Mouse (Mus musculus) cerebellum, adult 8-10 months (tissue): ENCODE results near the gene Pxmp4.

Source experiments
- DNase-seq: peaks from one replicate; pipeline ENCODE4 v3.0.0; 2022

Gene Pxmp4

DNA sequence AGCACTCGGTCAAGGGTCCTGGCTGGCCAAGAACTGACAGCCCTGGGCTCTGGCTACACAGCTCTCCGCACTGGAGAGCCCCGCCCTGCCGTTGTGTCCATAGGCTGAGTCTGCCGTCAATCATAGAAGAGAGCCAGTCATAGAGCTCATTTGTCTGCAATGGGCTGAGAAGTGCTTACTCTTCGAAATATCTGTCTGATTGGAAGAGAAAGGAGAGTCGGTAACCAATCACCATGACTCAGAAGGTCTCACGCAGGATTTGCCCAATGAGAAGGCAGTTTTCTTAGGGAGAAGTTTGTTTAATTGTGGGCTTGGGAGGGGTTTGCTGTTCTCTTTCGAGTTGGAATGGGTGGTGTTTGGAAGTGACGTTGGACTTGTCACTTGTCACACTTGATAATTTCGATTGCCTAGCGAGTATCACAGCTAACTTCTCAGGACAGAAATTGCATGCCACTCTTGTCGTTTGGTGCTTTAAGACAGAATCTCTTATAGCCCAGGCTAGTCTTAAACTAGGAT is at the start of gene Pxmp4:
Gene Pxmp4 (minus strand): TSS at position 71 of the 516 bp plus-strand sequence.
- DNase-seq, result peak; percentile 99

DNA sequence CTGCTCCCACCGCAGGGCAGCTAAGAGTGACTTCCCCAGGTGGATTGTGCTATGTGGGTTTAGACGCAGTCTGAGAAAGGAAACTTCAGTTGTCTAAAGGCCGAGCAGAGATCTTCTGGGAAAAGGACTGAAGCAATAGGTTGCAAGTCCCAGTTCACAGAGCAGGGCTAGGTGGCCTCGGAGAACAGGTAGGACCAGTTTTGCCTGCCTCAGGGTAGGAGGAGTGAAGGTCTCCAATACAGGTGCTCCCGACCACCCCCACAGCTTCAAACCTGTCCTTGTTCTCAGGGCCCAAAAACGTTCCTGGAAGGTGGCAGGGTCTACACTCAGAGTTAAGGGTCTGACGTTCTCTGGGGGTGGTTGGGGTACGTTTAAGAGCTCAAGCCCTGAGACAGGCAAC is 47.9 kb upstream of the Pxmp4 start, which contains the start of gene Chmp4b:
Gene Chmp4b (plus strand): TSS at position 343 of the 400 bp plus-strand sequence.
- no peak for DNase-seq

DNA sequence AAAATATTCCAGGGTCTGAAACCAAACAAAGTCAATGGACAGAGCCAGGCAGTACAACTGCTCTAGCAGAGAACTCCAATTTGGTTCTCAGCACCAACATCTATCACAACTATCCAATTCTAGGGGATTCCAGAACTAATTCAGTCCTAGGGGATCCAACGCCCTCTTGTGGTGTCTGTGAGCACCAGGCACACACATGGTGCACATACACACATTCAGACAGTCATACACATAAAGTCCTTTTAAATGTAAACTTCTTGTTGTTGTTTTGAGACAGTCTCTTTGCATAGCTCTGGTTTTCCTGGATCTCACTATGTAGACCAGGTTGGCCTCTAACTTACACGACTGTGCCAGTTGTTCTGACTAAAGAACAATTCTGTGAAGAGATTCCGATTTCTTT is 46.9 kb upstream of the Pxmp4 start:
- DNase-seq, result no peak

DNA sequence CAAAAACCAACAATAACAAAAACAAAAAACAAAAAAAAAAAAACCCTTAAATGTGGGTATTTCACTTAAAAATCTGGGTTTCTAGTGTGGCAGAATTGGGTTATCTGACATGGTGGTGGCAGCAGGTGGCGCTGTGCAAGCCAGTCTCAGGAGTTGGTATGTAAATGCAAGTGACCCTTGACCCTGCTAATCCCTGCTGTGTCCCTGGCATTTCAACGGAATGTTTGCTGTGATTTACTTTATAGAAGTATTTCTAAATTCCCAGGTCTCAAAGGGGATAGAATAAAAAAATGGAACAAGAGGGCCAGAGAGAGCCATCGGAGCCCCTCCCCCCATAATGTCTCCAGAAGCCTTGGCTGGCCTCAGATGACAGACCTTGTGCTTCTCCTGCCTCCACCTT is 44.6 kb upstream of the Pxmp4 start:
- no peak for DNase-seq

DNA sequence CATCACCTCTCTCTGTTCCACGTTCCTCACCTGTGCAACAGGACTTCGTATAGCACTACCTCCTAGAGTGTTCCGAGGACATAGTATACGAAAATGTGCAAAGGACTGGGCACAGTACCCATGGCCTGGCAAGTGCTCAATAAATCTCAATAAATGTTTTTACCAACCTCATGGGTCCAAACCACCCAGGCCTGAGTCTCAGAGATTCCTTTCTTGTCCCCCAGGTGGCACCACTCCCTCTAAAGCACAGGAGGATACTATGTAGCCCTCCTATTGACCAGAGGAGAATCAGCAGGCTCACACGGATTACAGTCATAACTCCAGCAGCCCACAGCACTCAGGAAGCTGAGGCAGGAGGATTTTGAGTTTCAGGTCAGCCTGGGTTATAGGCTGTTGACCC is 43.1 kb upstream of the Pxmp4 start:
- no peak for DNase-seq

DNA sequence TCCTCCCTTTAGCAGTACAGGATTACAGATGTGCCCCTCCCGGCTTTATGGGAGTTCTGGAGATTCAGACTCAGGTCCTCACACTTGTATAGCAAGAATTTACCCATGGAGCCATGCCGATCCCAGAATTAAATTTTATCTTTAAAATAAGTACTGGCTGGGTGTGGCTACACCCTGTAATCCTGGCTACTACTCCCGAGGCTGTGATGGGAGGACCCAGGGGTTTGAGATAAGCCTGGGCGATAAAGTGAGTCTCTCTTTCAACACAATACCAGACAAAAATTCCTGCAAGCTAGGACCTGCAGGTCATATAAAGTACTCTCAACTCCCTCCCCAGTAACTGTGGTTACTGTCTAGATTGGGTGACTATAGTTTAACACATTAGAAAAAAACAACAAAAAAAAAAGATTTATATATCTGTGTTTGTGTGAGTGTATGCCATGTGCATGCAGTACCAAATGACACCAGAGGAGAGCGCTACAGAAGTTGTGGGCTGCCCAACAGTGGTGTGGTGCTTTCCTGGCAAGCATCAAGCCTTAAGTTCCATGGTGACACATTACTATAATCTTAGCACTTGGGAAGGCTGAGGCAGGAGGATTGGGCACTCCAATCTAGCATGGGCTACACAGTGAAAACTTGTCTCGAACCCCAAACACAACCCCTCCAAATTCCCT is 39.3 kb upstream of the Pxmp4 start:
- no peak for DNase-seq

DNA sequence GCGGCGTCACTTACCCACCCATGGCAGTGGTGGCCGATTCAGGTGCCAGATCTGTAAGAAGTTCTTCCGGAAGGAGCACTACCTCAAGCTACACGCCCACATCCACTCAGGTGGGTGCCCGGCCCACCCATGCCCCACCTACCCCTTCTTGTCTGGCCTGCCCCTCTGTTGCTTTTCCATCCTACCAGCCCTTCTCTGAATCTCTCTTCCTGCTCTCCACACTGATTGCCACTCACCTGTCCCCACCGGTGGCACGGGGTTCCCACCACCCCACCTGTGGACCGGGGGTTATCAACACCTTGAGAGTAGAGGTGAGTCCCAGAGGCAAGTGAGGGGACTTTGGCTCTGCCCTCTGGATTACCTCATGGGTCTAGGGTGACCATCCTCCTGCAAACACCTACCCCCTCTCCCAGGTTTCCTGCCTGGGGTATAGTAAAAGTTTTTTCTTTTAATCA is 38.5 kb upstream of the Pxmp4 start:
- no peak for DNase-seq

DNA sequence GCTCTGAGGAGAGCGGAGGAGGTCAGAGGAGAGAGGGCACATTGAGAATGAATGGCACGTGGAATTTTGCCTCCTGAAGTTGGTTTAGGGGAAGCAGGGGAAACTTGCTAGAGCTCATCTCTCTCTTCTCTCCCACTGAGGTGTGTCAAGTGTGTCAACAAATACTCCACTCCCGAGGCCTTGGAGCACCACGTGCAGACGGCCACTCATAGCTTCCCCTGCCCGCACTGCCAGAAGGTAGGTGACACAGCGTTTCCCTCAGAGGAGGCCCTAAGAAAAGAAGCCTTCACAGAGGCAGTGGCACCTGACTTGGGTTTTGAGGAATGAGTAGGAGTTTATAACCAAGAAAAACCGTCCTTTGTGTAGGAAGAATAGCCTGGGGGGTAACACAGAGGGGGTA is 37.7 kb upstream of the Pxmp4 start:
- no peak for DNase-seq

DNA sequence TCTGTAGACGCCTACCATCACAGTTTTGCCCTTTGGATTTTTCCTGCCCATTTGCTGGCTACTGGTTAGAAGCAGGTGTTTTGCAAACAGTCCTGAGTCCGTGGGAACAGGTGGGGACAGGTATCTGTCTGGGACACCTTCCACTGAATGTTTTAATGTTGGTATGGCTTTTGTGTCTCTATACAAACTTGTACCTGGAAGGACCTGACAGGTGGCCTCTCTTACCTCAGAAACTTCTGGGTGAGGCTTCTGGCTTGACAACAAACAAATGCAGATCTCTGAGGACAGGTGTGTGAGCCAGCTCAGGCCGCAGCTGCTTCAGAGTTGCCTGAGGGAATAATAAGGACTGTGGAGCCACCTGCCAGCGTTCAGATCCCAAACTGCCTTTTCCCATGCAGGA is 35.6 kb upstream of the Pxmp4 start:
- DNase-seq, result no peak

DNA sequence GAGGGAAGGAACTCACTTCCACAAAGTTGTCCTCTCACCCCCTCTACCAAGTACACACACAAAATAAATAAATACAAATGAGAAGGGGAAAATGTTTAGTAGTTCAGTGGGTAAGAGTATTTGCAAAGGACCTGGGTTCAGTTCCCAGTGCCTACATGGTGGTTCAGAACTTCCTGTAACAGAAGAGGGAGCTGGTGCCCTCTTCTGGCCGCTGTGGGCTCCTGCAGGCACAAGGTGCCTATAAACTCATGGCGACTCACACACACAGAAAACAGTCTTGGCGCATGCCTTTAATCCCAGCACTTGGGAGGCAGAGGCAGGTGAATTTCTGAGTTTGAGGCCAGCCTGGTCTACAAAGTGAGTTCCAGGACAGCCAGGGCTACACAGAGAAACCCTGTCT is 35.0 kb upstream of the Pxmp4 start:
- no peak for DNase-seq

DNA sequence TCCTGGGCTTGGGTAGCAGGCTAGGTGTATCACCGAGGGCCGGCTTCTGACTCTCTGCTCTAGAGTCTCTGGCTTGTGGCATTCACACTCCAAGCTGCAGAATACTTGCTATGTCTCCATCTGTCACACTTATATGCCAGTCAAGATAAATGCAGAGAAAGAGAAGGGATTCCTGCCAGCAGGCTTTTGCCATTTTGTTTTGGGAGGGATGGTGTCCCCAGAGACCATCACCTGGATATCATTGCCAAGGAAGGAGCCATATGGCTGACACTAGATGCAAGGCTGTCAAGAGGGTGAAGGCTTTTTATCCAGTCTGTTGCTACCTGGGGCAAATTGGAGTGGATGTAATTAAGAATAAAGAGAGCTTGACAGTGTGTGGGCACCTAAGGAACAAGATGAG is 32.3 kb upstream of the Pxmp4 start:
- DNase-seq, result no peak

DNA sequence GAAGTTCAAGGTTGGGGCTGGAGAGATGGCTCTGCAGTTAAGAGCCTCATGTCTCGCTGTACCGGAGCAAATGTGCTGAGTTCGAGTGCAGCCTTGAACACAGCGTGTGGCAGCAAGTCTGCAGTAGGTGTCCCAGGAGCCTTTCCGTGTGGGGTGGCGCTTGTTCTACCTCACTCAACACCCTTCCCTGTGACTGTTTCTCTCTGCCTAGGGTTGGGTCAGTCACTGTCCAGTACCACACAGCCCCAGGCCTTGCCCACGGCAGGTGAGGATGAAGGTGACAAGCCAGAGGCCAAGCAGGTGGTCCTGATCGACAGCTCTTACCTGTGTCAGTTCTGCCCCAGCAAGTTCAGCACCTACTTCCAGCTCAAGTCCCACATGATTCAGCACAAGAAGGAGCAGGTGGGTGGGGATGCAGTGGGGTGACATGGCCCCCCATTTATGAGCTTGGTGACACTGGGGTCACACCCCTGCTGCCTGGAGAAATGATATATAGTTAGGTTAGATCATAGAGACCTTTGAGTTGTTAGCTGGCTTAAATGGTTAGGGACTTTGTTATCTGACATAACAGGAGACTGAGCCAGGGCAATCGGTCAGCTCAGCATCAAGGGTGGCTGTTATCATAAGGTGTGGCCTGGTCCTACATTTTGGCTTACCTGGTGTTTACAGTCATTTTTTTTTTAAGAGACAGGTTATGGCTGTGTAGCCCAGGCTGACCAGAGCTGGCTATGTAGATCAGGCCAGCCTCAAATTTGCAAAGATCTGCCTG is 30.6 kb upstream of the Pxmp4 start:
- no peak for DNase-seq

DNA sequence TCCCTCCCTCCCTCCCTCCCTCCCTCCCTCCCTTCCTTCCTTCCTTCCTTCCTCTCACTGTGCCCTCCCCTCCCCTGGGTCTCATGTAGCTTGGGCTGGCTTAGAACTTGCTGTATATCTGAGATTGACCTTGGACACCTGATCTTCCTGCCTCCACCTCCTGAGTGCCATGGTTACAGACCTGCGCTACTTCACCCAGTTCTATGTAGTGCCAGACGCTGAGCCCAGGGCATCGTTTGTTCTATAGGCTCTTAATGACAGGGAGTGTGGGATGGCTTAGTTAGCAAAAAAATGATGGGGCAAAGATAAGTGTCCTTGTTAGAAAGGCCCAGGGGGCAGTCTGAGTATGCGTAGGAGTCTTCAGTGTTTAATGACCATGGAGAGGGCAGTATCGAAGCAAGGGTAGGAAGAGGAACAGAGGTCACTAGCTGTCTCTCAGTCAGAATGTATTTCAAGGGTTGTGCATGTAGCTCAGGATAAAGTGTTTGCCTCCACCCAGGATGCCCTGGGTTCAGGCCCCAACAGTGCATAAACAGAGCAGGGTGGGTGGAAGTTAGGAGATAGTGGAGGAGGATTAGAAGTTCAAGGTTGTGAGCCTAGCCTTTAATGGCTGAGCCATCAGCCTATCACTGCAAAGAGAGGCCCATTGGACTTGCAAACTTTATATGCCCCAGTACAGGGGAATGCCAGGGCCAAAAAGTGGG is 29.7 kb upstream of the Pxmp4 start:
- no peak for DNase-seq

DNA sequence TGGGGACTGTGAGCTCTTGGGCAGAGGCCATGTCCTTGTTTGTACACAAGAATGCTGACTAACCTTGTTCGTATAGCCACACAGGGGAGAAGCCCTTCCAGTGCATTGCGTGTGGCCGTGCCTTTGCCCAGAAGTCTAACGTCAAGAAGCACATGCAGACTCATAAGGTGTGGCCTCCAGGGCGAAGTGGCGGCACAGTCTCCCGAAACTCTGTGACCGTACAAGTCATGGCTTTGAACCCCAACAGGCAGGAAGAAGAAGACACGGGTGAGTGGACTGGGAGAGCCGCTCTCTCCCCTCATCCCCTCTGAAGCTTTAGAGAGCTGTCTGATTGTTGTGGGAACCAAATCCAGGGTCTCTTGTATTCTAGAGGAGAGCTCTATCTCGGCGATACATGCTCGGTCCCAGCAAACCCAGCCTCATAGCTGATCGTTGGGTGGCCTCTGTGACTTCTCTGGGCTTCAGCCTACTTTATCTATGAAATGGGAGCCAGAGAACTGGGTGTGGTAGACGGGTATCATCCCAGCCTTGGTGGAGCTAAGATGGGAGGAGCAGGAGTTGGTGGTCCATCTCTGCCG is 28.8 kb upstream of the Pxmp4 start:
- DNase-seq, result no peak

DNA sequence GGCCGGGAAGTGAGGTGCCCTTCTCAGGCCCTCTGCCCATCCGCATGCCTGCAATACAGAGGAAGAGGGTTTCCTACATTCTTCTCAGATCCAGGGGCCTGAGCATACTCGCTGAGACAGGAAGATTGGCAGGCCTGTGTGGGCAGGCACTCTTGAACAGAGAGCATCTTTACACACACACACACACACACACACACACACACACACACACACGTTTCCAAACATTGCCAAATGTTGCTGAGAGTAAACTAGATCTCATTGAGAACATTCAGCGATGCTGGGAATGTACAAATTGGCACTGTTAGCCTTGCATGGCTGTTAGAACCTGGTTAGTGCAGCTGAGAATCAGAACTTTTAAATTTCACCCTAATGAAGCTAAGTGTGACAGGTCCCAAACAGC is 27.0 kb upstream of the Pxmp4 start:
- no peak for DNase-seq

DNA sequence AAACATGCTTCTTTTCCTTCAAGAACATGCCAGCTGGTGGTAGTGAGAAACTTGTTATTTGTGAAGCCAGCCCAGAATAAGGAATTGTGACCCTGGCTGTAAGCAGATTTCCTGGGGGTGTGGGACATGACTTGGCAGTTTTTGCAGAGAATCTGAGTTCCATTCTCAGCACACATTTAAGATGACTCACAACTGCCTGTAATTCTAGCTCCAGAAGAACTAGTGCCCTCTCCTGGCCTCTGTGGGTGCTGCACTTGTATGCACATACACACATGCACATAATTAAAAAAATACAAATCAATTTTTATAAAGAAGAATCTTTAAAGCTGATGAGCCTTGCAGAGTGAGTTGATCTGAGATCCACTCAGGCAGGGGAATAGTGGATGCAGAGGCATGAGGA is 20.6 kb upstream of the Pxmp4 start:
- no peak for DNase-seq

DNA sequence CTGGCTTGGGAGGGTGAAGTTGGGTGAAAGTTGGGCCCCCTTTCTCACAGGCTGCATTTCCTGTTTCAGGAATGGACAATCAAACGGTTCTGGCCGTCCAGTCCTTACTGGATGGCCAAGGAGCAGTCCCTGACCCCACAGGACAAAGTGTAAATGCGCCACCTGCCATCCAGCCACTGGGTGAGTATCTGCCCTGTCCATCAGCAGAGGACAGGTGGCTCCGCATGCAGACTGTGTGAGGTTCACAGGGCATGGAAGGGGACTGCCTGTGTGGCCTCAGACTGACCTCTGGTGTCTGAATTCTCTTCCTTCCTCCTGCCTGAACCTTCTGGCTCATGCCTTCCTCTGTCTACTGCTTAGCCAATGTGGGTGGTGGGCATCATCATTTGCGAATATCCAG is 18.2 kb upstream of the Pxmp4 start:
- no peak for DNase-seq

DNA sequence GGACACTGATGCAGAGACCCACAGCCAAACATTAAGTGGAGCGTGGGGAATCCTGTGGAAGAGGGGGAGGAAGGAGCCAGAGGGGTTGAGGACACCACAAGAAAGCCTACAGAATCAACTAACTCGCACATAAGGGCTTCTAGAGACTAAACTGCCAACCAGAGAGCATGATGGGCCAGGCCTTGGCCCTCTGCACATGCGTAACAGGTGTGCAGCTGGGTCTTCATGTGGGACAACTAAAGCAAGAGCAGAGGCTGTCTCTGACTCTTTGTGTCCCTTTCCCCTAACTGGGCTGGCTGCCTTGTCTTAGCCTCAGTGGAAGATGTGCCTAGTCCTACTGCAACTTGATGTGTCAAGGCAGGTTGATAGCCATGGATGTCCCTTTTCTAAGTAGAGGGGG is 13.6 kb upstream of the Pxmp4 start:
- no peak for DNase-seq

DNA sequence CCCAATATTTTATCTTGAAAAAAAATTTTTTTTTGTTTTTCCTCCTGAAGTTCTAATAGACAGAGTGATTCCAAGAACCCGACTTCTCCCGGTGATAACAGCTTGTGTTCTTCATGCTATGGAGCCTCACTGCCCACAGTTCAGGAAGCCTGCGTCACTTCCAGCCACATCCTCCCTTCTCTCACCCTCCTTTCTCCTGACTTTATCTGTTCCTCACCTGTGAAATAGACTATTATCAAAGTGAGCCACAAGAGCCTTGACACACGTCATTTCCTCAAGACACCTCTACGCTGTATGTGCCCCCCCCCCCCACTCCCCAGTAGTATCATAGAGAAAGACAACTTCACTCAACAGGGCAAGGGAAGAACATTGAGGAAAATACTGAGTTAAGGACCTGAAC is 12.2 kb upstream of the Pxmp4 start:
- DNase-seq, result no peak

DNA sequence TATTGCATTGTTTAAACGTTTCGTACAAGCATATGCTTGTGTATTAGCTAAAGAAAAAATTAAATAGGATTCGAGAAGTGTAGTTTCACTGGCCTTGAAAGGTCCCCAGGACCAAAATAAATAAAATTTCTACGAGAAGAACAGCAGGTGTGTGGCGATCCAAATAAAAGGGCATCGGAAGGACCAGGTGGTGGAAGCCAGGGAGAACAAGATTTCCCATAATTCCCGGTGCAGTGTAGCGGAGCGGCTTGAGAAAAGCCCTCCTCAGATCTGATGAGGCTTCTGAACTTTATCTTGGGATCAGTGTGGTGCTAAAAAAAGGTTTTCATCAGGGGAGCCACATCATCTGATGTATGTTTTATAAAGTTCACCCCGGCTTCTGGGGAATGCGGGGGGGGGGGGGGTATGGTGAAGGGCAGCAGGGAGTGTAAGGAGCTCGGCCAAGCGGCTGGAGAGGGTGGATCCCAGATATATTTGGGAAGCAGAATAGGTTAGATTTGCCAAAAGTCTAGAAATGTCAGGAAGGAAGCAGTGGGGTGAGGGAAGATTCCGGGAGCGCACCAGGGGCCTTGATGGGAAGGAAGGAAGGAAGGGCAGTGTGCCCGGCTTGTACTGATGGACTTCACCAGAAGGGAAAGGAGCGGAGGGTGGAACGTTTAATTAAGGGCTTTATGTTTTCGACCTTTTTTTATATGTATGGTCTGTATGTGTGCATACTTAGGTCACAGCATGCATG is 11.5 kb upstream of the Pxmp4 start:
- DNase-seq, result peak; percentile 52

DNA sequence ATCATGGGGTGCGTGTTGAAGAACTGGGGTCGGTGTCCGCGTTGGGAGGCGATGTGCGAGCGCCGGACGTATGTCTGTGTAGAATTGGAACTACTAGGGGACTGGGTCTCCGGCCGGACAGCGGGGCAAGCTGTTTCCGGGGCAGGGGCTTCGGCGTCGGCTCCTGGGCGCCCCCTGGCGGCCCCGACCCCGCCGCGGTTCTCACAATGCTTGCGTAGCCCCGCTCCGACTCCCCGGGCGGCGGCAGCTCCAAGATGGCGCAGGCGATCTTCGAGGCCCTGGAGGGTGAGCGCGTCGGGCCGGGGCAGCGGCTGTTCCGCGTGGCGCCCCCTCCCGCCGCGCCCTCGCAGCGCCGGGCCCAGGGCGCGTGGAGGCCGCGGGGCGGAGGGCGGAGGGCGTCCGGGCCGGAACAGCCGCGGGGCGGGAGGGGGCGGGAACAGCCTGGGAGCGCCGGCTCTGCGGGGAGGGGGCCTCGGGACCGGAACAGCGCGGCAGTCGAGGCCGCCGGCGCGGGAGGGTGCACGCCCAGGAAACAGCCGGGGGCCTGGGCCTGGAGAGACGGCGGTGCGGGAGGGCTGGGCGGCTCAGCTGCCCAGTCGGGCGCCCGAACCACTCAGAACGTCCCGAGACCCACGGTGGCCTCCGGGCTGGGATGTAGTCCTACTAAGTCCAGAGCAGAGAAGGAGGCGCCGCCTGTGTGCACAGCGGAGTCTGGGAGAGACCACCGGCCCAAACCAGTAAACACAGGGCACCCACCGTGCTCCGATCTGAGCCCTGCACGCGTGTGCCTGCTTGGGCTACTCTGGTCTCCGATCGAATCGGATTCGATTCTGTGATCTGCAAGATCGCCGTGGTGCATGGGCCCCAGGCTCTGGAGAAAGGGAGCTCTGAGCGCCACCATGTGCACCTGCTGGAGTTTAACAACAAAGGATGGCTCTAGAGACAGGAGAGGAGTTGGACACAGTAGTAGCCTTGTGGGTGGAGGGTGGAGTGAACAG is 9.9 kb upstream of the Pxmp4 start, which contains the start of the genes Zfp341 and 4930519P11Rik:
Gene Zfp341 (plus strand): TSS at position 180 of the 998 bp plus-strand sequence.
Gene 4930519P11Rik (minus strand): TSS at position 320 of the 998 bp plus-strand sequence.
- peak; percentile 88 for DNase-seq
